Mouse (Mus musculus): Measurements from ENCODE around the gene Gstcd.
A peak's percentile ranks its signal among the peaks of the same experiment; 100 is the strongest.

Gstcd gene

DNA sequence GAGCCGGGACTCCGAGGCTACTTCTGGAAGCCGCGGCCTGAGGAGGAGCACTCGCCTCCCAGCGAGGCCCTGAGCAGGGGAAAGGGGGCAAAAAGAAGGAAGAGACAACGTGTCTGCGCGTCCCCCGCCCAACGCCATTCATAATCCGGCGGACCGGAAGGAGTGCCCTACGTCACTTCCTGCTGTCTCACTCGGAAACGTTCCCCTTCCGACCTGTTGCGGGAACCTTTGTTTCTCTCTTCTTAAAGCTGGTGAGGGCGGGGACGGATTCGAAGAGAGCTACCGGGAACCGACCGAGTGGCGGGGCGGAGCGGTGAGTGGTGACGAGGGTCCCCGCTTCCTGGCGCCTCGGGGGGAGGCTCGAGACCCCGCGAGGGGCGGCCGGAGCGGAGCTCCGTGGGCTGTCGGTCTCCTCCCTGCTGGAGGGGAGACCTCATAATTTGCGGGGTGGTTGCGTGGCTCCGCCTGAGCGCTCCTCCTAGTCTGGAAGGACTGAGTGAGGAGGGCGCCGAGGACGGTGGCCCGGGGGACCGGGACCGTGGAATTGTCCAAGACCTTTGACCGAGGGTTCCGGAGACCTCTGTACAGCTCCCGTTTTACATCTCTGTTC is at the start of gene Gstcd, which contains the start of gene Ints12:
Gene Gstcd (minus strand): TSS at position 370 of the 610 bp plus-strand sequence.
Gene Ints12 (plus strand): TSS at position 177 of the 610 bp plus-strand sequence.
- DNase-seq (ENCODE audit: low spot score), result peak; percentile 92

DNA sequence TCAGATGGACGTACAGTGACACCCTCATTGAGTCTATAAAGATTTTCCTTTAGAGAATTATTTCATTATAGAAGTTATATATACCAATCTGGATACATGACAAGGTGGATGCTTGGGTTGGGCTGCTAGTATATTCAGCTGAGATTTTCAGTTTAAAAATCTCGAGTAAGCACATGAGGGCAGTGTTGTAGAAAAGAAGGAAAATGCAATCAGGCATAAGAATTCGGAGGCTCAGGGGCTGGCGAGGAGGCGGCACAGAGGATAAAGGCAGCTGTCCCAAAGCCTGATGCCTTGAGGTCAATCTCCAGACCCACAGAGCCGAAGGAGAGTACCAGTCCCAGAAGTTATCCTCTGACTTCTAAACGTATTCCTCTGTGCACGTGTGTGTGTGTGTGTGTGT is 40.8 kb upstream of the Gstcd start:
- DNase-seq (ENCODE audit: low spot score), result no peak

DNA sequence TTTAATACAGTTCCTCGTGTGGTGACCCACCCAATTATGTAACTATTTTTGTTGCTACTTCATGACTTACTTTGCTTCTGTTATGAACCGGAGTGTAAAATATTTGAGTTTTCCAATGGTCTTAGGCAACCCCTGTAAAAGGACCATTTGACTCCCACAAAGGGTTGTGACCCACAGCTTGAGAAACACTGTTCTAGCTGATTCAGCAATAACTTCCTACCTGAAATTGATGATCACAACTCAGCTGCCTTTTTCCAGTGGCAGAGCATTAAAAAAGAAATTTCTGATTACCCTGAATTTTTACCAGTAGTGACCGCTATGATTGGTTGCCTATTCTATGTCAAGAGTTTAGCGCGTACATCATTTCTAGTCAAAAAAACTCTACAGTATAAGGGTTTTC is 39.5 kb upstream of the Gstcd start:
- DNase-seq (ENCODE audit: low spot score), result no peak

DNA sequence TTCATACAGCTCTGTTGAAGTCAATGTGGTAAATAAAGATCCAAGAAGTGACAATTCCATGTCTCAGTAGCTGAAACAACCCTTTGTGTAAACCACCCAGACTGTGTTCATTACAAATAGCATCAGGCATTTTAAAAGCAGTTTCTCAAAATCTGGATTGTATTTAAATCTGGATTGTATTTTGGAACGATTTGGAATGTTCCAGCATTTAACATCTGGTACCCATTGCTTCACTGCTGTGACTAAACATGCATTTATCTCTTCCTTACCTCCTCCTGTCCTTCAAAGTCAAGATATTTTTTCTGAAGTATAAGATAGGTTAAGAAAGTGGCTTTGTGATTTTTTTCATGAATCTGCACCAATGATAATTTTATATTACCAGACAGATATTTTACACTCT is 21.4 kb upstream of the Gstcd start:
- no peak for DNase-seq (ENCODE audit: low spot score)

DNA sequence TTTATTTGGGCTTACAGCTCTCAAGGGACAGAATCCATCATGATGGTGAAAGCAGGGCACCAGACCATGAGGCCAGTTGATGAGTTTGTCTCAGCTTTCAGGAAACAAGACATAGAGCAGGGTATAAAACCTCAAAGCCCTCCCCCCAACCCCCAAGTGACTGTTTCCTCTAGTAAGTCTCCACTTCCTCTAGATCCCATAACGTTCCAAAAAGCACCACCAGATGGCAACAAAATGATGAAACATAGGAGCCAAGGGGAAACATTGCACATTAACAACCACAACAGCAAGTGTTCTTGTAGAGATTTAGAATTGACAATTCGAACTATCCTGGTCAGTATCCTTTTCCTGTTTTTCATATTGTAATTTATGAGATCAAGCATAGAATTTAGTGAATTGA is 19.9 kb upstream of the Gstcd start:
- DNase-seq (ENCODE audit: low spot score), result peak; percentile 18

DNA sequence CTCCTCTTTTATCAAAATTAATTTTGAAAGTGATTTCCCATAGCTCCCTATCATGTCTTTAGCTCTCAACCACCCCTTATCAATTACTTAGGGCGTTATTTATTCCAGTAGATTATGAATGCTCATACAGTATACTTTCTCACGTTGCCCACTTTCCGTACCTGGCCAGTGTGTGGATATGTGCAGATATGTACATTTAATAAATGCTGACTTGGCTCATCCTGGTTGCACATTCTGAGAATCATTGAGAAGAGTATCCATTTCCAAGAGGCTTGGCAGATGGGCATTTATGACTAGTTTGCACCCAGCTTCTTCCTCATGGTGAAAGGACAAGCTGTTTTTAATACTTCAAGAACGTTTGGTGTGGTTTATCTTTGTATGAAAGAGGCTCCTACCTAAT is 18.0 kb upstream of the Gstcd start:
- no peak for DNase-seq (ENCODE audit: low spot score)

DNA sequence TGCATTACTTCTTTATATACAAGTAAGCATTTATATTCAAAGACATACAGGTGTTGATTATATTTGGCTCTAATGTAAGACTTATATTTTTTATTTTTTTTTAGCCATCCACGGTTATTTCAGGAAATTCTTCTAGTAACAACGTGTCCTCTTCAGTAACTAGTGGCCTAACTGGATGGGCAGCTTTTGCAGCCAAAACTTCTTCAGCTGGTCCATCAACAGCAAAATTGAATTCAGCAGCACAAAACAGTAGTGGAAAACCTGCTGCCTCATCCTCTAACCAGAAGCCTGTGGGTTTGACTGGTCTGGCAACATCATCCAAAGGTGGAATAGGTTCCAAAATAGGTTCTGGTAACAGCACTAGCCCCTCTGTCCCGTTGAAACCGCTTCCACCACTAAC is 16.9 kb upstream of the Gstcd start:
- DNase-seq (ENCODE audit: low spot score), result peak; percentile 24

DNA sequence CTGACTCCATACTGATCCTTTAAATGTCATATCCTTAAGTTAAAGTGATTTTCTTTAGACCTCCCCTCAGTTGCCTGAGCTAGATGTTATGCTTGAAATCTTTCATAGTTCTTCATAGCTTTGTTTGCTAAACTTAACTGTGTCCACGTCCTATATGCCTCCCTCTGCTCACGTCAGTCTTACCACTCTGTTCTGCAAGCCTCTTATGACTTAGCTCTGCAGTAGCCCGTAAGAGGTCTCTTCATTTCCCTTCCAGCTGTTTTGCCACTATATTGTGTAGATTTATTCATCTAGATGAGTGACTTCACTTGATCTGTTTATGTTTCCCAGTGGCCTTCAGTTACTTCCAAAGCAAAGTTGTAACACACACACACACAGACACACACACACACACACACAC is 12.6 kb upstream of the Gstcd start:
- DNase-seq (ENCODE audit: low spot score), result no peak

DNA sequence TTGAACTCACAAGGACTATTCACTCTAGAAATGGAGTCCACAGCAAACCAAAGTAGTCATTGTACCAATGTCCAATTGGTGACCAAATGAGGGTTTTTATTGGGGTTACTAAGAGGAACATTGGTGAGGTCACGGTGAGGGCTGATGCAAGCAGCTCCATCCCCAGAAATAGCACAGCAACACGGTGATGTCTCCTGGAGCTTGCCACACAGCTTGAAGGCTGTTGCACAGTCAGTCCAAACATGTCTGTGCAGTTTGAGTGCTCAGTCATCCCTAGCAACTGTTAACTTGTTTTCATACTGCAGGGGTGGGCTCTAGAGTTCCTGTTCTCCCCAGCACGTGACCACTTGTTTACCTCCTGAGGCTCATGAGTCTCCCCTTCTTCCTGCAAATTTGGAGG is 11.9 kb upstream of the Gstcd start:
- DNase-seq (ENCODE audit: low spot score), result no peak

DNA sequence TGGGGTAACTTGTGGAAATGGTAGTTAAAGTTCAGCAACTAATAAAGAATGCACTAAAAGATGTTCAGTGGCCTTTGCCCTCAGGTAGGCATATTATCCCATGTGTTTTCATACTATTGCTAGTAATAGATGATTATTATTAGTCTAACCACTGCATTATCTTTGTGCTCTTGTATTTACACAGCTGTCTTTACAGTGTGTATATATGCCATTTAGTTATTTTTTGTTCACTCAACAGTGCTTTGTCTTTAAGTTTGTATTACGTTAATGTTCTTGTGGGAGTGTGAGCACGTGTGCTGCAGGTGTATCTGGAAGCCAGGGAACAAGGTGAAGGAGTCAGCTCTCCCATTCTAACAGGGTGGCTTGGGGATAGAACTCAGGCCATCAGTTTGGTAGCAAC is 7.1 kb upstream of the Gstcd start:
- DNase-seq (ENCODE audit: low spot score), result no peak

DNA sequence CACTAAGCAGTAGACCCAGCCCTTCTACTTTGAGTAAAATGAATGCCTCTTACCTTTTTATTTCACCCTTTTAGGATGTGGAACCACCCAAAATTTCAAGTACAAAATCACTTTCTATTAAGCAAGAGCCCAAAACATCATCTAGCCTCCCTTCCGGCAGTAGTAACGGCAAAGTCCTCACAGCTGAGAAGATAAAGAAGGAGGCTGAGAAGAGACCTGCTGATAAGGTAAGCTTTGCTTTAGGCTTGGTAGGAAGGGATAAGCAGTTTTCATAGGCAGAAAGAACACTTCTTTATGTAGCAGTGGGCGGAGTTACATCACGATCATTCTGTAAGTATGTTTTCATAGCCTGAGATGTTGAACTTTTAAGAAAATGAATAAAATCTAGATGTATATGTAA is 6.5 kb upstream of the Gstcd start:
- no peak for DNase-seq (ENCODE audit: low spot score)

DNA sequence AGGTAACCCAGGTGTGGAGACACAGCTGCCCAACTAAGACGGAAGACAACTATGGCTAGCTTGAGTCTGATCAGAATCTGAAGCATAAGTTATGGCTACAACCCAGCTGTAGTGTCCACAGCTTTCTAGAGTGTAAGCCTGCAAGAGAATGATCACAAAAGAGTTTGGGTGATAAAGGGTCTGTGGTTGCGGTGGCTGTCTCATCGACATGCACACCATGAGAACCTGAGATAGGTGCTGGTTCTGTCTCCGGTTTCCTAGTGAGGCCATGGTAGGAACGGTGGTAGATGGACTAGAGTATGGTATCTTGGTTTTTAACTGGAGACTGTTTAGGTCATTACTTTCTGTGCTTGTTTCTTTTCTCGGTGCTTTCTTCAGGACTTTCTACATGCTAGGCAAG is 6.1 kb upstream of the Gstcd start:
- DNase-seq (ENCODE audit: low spot score), result no peak

DNA sequence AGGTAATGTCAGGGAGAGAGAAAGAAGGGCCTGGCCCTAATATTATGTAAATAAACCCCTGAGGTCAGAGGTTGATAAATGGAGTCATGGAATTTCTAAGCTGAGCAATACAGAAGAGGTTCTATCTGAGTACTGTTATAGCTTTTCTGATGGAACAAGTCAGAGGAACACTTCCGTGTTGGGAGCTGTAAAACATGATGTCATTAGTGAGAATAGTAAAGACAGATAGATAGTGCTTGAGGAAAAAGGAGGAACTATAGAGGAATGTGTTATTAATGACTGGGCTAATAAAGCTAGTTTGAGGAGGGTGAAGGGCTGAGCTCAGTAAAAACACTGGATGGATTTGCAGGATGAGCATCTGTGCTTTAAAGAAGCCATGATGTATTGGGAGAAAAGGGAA is 2.5 kb upstream of the Gstcd start:
- DNase-seq (ENCODE audit: low spot score), result no peak

DNA sequence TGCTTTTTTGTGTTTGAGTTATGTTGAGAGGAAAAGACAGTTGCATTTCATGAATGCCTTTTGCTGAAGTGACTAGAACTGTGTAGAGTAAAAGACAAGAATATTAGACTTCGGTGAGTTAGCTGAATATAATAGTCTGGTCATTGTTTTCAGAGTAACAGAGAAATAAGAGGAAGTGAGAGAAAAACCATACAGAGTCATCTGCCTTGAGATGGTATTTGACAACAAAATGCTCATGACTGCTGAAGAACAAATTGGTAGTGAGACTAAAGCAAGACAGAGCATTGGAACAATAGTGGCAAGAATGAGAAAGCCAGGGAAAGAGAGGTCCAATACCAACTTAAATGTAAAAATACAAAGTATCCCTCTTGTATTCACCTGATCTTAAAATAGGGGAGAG is 1.1 kb upstream of the Gstcd start:
- DNase-seq (ENCODE audit: low spot score), result no peak

DNA sequence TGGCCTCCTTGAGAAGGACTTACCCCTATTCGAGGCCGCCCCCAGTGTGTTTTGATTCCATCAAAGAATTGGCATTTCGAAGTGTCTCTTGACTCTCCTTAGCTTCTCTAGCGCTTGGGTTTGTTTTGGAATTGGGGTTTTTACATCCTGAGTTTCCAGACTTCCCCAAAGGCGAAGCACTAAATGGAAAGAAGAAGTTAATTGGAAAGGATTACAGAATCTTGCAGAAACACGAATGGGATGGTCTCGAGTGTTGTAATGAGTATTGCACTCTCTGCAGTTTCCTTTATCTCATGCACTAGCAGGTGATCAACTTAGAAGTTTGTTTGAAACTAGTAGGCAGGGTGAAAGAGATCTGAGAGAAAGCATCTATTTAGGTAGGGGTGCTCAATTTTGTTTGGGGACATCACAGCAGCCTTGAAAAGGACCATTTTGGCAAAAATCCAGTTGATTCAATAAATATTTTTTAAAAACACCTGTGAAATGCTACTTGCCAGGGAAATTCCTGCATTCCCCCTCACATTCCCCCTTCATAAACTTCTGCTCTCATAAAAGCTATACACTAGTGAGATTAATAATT is 531 bp upstream of the Gstcd start:
- peak; percentile 22 for DNase-seq (ENCODE audit: low spot score)

DNA sequence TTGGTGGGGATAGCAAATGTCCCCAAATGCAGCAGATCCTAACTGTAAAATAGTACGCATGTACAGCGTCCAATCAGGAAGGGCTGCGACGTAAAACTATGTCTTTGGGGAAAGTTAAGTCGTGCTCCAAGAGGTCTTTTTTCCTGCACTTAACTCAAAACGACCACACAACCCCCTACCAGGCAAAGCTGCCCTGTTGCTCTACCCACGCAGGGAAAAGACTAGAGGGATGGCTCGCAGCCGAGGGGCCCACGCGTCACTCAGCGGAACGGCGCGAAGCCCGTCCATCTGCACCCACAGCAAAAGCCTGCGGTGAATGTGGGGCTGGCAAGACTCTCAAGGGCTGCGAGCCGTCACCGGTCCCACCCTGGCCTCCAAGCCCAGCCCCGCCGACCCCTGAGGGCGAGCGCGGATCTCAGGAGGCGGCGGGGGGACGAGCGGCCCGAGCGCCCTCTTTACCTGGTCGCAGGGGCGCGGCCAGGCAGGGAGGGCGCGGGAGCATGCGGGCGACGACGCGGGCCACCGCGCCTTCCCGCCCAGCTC is 641 bp downstream of the Gstcd start:
- DNase-seq (ENCODE audit: low spot score), result no peak

DNA sequence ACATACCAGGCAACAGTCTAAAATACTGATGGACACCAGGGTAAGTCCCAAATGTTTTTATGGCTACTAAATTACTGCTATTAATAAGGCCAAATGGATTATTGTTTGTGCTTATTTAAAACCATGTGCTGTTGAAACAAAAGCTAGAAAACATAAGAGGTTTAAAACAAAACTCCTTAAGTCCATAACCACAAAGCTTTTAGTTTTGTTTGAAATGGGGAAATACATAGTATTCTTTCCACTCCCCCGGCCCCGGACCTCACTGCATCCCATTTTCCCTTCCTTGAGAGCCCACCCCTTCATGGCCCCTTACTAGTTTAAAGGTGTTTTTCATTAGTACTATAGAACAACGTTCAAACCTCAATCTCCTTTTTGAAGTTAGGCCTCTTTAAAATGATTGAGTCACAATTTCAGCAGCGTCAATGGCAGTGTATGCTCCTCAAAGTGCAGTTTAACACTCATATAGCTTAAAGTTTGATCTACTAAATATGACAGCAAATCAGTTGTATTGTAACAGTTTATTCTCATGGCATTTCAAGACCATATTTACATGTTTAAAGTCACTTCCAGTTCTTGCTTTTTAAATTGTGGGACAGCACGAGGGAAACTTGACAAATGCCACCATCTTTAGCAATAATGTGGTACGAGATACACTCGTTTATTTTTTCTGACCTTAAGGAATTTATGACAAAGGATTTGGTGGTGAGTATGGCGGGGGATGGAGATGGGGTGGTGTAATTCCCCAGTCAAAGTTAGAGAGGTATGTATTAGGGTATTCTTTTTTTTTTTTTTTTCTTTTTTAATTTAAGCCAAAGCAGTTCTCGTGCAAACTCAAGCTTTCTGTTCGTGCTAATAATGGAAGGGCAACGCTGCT is 1.3 kb downstream of the Gstcd start:
- DNase-seq (ENCODE audit: low spot score), result no peak

DNA sequence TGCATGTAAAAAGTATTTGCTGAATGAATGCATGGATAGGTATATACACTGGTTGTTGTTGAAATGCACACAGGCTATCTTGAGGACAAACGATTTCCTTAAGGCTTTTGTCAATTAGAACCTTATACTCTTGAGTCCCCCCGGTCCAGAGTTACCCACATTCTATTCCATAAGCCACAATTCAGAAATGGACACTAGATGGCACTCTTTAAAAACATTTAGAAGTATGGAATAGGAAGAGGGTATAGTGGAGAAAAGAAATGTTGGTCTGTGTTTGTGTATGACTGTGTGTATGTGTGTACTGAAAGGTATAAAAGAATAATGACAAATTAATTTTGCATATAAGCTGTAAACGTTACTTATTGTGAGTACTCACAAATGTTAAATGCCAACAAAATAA is 6.0 kb downstream of the Gstcd start:
- peak; percentile 55 for DNase-seq (ENCODE audit: low spot score)

DNA sequence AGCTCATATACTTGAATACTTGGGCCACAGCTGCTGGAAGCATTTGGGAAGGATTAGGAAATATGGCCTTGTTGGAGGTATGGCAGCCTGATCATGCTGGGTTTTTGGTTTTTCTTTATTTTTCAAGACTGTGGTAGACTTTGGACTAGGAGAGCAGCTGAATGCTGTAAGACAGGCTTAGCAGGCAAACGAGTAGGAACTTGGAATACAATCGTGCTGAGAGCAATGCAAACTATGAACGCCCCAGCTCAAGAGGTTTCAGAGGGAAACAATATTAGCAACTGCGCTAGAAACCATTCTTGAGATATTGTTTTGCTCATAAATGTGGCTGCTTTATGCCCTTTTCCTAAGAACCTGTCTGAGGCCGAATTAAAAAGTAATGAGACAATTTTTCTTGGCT is 9.1 kb downstream of the Gstcd start:
- DNase-seq (ENCODE audit: low spot score), result no peak

DNA sequence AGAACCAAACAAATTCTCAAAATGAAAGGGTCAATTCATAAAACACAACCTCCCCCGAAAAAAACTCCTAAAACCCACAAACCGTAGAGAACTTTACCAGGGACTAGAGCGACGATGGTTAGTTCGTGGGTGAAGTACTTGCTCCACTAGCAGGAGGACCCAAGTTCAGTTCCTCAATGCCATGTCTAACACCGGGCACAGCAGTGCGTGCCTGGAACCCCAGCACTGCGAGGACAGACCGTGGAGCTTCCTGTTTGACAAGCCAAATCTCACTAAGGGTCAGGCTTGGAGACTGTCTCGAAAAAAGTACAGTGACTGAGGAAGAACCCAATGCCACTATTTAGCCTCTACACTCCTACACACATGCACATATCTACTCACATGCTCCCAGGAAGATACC is 16.3 kb downstream of the Gstcd start:
- no peak for DNase-seq (ENCODE audit: low spot score)

DNA sequence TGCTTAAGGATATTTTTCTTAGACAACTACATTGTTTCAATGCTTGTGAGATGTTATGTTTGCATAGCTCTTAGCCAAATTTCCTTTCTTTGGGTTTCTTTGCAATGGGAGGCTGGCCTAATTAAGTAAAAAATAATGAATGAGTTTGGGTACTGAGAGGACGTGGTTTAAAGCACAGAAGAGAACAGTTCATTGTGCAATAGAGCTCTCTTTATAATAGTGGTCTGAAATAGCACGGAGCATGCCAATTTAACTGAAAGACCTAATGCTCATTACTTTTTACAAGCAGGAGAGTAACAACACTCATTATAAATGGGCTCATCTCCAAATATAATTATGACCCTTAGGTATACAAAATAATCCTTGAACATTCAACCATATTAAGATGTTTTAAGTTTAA is 39.8 kb downstream of the Gstcd start:
- no peak for DNase-seq (ENCODE audit: low spot score)

DNA sequence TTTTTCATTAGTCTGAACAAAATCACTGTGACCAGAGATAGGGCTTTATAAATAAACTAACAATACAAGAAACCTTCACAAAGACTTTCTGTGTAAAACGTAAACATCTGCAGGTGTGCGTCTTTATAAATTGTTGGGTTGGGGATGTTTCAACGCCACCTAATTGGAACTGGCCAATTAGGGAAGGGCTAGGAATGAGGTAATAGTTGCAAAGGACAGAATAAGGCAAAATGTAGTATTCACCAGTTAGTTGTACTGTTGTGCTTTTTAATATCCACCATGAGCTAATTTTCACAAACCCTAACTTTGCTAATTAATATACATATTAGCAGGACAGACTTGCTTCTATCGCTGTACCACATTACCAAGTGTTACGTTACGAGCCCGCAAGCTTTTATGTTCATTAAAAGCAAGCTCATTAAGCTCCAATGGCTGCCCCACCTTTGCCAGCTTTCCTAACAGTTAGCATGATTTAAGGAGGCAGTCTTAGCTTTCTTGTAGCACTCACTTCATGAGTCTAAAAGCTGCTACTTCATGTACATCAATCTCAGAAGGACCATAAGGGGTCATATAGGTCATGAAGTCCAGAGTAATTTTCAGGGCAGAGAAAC is 58.6 kb downstream of the Gstcd start:
- DNase-seq (ENCODE audit: low spot score), result no peak

DNA sequence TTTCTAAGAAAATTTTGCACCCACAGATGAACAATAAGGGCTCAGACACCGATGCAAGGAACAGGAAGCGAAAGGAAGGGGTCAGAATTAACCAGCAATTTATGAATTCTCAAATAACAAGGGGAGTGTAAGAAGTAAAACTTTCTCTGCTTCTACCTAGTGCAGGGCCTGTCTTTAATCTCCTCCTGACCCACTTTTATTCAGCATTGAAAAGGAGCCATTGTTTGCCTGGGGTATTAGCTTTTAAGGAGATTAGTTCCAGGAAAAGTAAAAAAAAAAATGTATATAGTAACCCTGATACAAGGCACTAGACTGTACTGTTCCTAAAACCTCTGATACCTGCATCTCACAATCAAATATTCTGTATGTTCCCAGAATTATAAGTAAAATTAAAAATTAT is 64.9 kb downstream of the Gstcd start:
- DNase-seq (ENCODE audit: low spot score), result no peak

All from lung, postnatal 25 days (tissue).